Mouse (Mus musculus): ENCODE measurements around the gene Mapre3.

GRCm38 (mm10) chr5:30867712-30868111, 53.3 kb downstream of the Mapre3 start, which contains the start of gene Tmem214:
- TF ChIP-seq CTCF (IDR thresholded peaks at IDR 0.05; ENCODE audit: insufficient read depth, low read depth, low read length) (no peak), POLR2A (IDR thresholded peaks at IDR 0.05; ENCODE audit: insufficient read depth, low read depth, low read length) (no peak)
